ENCODE assay signal across 8 mouse cellular contexts in genomic region chr13:99391417-99391816, GRCm38 (mm10). TPM values are rescaled to one million over a fixed set of nuclear protein-coding genes. Genes with fewer than 3 reads are reported as not detected.
A peak's percentile ranks its signal among the peaks of the same experiment; 100 is the strongest.
DNase-seq lines count a peak whose midpoint lies in the region; TF ChIP-seq lines count a peak whose summit lies in the region.

No protein-coding gene starts in this region.

- TF ChIP-seq CTCF in thymus, adult 2 months (IDR thresholded peaks at IDR 0.05; ENCODE audit: borderline replicate concordance, control insufficient read depth, extremely low read depth, insufficient read depth, low read length, poor library complexity), result no peak

- no peak overlapping the region for H3K27ac ChIP-seq in thymus, adult 2 months (ENCODE audit: control insufficient read depth, insufficient read depth, low read length)

- TF ChIP-seq POLR2A in thymus, adult 2 months (IDR thresholded peaks at IDR 0.05; ENCODE audit: control insufficient read depth, extremely low read depth, insufficient read depth, low read length, poor library complexity), result no peak

- no peaks in the 10 kb centered on the region for H3K27me3 ChIP-seq in thymus, adult 2 months (ENCODE audit: control insufficient read depth, insufficient read depth, low read length)

- 93% methylated on average over 3 of the region's 3 CpGs for WGBS in thymus, adult 2 months

- peak; percentile 55 to 60 for DNase-seq in frontal cortex, postnatal 36 days (ENCODE audit: low spot score in 2 of 2)
- DNase-seq in frontal cortex, postnatal 10 days (ENCODE audit: low spot score in 2 of 2), result no peak
- DNase-seq in urinary bladder, postnatal 14 days (ENCODE audit: low spot score), result peak; percentile 81
- no peak for DNase-seq in urinary bladder, adult 2 months (ENCODE audit: low spot score)
- peak; percentile 68 for DNase-seq in gastrocnemius, adult 18-20 months (ENCODE audit: low spot score)
- DNase-seq in lung, postnatal 14 days, result peak; percentile 44
- DNase-seq in thymus, postnatal 4 days, result no peak
- no peak for DNase-seq in thymus, adult 2 months

- H3K36me3 ChIP-seq in thymus, adult 2 months (ENCODE audit: control insufficient read depth, insufficient read depth, low read length), result no peaks in the 10 kb centered on the region

- H3K4me3 ChIP-seq in thymus, adult 2 months (ENCODE audit: control insufficient read depth, insufficient read depth, low read length), result no peak overlapping the region

- H3K4me1 ChIP-seq in thymus, adult 2 months (replicated peaks; ENCODE audit: control insufficient read depth, insufficient read depth, low read length), result peaks cover 4% of the 10 kb centered on the region; the same call in 1 of the 2 replicates

RNA-seq across cellular contexts. Expression of gene Mrps27, which starts 46.8 kb away (rescaled TPM):
- 20.8 and 21.1 TPM in 2 replicates for polyA plus RNA-seq in urinary bladder, adult 2 months (2012; rRNA removed)
- total RNA-seq in gastrocnemius, adult 18-20 months (2021), result 10 to 100 TPM; 25.2 to 26.0 TPM
- polyA plus RNA-seq in thymus, adult 2 months (2012; rRNA removed), result 12.7 and 16.1 TPM in 2 replicates

RNA-seq across cellular contexts. Expression of gene Ptcd2, which starts 46.9 kb away (rescaled TPM):
- polyA plus RNA-seq in urinary bladder, adult 2 months (2012; rRNA removed), result 22.2 and 23.5 TPM in 2 replicates
- 10 to 100 TPM; 24.7 to 25.2 TPM for total RNA-seq in gastrocnemius, adult 18-20 months (2021)
- 19.2 and 20.6 TPM in 2 replicates for polyA plus RNA-seq in thymus, adult 2 months (2012; rRNA removed)

Comparison
In these comparisons a context has a peak if more than half of its experiments do, and no peak if none do; other contexts are left out.
1. DNase-seq: peak in frontal cortex, postnatal 36 days (2 of 2), urinary bladder, postnatal 14 days (single experiment), gastrocnemius, adult 18-20 months (single experiment) and lung, postnatal 14 days (single experiment); none in frontal cortex, postnatal 10 days (0 of 2), urinary bladder, adult 2 months (single experiment), thymus, postnatal 4 days (single experiment) and thymus, adult 2 months (single experiment).